Mouse (Mus musculus): ENCODE data around the gene Mid1.

Mid1 gene

DNA sequence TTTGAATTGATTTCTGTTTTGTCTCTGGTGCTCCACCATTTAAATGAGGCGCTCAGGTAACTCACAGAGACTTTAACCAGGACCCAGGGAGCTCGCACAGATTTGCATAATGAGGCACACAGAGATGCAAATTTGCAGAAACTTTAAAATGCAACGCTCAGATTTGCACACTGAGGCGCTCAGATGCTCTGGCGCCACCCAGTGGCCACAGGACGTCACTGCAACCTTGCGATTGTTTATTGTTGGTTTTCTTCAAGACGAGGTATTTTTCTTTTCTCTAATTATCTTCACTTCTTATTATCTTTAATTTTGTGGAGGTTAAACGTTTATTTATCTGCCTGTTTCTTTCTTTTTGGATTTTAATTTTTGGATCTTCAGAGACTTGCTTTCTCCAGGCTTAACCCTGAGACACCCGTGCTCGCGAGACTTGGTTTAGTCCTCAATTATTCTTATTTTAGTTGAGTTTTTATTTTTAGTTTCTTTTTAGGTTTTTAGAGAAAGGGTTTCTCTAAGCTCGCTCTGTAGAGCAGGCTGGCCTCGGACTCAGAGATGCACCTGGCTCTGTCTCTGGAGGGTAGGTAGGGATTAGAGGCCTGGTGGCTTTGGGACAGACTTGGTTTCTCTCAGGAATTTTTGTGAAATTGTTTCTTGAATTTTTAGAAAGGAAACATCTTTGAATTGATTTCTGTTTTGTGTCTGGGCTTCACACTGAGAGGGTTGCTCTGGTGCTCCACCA, 335.1 kb downstream of the Mid1 start:
- peak; percentile 95 for DNase-seq

GRCm38 (mm10) chrX:170020690-170021050, 335.7 kb downstream of the Mid1 start:
- DNase-seq, result peak; percentile 81

GRCm38 (mm10) chrX:170021205-170021604, 336.2 kb downstream of the Mid1 start:
- peak; percentile 56 for DNase-seq

DNA sequence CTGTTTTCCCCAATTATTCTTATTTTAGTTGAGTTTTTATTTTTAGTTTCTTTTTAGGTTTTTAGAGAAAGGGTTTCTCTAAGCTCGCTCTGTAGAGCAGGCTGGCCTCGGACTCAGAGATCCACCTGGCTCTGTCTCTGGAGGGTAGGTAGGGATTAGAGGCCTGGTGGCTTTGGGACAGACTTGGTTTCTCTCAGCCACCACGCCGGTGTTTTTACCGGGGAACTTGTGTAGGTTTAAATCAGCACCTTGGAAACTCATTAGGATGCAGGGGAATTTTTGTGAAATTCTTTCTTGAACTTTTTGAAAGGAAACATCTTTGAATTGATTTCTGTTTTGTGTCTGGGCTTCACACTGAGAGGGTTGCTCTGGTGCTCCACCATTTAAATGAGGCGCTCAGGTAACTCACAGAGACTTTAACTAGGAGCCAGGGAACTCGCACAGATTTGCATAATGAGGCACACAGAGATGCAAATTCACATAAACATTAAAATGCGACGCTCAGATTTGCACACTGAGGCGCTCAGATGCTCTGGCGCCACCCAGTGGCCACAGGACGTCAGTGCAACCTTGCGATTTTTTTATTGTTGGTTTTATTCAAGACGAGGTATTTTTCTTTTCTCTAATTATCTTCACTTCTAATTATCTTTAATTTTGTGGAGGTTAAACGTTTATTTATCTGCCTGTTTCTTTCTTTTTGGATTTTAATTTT, 336.9 kb downstream of the Mid1 start:
- peak; percentile 66 for DNase-seq

Data from cerebellum, adult 9-11 months (tissue).